Mouse (Mus musculus) lung, postnatal 10 days (tissue): Measurements from ENCODE around the gene Vps37d.

Experiments
- DNase-seq: peaks from one replicate; pipeline ENCODE4 v3.0.0; 2021

Vps37d gene

DNA sequence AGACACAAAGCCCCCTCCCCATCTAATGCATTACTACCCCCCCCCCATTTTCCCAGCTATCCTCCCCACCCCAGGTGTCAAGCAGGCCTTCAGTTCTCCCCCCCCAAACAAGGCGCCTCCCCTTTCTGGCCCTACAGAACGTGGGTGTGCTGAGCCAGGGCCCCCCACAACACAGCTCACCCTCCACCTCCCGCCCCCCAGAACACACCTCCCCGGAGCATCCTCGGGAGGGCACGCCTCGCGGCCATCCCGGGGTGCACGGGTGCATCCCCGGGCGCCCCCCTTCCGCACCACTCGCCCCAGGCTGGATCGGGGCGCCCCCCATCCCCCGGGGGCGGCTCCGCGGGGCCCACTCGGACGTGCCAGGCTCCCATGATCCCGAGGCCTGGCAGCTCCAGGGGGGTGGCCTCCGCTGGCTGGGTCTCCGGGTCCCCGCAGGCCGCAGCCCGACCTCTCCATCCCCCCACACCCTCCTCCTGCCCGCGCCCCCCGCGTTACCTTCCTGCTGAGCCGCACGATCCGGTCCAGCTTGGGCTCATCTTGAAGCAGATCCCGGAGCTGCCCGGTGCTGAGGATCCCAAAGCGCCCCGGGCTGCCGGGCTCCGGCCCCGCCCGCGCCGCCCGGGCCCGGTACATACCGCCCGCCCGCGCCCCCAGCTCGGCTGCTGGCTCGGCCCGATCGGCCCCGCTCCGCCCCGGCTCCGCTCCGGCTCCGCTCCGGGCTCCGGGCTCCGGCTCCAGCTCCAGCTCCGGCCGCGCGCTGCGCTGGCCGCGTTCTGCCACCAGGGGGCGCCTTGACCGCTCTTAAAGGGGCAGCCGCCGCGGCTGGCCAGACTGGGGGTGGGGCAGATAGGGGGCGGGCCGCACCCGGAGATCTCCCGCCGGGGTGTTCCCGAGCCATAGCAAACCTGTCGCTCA is at the start of gene Vps37d:
TSS of gene Vps37d (minus strand) at position 703 of the 918 bp plus-strand sequence.
- peak; percentile 95 for DNase-seq

DNA sequence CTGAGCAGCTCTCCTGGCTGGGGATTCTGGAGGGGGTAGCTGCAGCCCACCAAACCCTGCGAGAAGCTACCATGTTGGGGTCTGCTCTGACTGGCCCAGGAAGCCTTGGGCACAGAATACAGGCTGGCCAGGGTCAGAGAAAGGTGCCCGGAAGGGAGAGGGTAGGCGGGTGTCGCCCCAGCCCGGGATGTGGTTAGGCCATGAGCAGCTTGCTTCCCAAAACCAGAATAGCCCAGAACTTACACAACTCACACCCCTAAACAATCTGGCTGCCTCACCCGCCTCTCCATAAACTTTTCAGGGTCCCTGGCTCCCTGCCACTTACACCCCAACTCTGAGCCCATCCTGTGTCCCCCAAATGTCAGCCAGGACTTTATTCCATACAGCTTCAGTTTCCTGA is 49.6 kb upstream of the Vps37d start:
- no peak for DNase-seq

DNA sequence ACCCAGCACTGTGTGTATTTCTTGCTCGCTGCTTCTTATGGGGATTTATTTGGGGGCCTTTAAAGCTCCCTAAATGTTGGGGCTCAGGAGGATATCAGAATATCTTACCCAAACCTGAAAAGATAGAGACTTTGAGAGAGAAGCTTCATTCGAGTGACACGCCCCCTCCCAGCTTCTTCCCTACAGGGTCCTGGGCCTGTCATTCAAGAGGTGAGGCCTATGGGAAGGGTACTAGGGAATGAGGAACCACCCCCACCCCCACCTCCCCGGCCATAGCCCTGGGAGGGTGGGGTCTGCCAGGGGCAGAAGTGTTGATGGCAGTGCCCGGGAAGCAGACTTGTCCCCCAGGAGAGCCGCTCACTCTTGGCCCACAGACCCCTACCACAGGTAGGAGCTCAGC is 48.1 kb upstream of the Vps37d start:
- DNase-seq, result no peak

DNA sequence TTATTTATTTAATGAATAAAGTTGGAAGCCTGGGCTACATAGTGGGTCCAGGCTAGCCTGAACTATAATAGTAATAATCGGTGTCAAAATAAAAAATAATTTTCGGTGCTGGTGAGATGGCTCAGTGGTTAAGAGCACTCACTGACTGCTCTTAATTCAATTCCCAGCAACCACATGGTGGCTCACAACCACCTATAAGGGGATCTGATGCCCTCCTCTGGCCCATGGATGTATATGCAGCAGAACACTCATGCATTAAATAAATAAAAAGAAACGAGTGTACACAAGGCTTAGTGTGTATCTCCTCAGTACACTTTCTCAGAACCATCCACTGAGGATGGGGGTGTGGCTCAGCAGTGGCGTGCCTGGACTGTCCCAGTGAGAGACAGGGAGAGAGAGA is 42.7 kb upstream of the Vps37d start:
- no peak for DNase-seq

DNA sequence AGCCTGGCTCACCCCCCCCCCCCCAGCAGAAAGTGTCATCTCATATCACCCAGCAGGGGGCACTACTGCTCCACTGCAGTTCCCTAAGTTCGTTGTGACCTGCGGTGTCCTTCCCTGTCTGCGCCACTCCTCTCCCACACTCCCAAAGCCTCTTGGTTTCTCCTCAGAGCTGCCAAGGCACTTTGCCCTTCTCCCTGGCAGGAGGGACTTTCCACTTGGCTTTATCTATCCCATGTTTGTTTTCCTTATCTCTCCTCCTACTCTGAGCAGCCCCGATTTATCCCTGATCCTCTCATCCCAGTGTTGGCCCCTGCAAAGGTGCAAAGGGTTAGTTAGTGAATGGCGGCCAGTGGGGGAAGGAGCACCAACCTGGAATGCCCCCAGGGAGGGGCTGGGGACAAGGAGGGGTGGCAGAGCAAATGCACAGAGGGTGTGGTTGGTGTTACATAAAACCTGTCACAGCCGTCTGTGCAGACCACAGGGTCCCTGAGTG is 40.6 kb upstream of the Vps37d start:
- peak; percentile 77 for DNase-seq

DNA sequence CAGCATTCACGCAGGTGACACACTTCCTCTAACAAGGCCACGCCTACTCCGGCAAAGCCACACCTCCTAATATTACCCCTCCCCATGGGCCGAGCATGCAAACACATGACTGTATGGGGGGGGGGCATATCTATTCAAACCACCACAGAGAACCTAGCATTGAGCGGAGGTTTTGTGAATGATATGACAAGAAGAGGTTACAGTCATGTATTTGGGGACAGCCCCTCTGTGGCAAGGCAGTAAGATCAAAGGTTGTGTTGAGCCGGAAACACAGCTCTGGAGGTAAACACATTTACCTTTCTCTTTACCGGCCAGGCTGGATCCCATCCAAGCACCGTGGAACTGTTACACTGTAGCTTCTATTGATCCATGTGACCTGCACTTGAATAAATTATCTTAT is 37.2 kb upstream of the Vps37d start:
- DNase-seq, result no peak

DNA sequence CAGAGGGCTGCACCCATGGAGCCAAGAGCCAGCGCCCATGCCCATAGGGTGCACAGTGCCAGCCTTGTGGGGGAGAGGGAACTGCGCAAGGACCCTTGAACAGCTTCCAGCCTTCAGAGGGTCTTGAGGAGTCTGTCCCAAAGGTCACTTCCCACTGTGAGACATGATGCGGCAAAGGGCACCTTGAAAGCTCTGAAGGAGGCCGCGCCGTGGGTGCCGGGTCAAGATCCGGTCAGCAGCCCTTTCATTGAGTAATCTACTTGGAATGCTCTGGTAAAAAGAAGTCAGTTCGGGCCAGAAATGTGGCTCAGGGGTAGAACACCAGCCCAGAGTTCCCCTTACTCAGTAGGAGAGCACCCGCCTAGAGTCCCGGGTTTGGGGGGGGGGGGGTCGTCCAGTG is 35.7 kb upstream of the Vps37d start:
- no peak for DNase-seq

DNA sequence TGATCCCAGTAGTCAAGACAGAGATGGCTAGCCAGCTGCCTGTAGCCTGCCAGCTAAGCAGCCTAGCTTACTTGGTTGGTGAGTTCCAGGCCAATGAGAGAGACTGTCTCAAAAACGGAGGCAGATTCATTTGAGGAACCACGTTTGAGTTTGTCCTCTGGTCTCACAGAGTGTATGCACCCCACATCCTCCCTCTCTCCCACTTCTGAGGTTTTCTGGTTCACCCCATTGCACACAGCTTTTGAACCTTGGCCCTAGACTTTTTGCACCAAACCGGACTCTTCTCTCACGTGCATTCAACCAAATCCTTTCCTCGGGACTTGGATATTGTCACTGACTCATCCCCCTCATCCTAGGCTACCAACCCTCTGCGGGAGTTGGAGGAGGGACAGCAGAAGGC is 31.9 kb upstream of the Vps37d start:
- DNase-seq, result no peak

DNA sequence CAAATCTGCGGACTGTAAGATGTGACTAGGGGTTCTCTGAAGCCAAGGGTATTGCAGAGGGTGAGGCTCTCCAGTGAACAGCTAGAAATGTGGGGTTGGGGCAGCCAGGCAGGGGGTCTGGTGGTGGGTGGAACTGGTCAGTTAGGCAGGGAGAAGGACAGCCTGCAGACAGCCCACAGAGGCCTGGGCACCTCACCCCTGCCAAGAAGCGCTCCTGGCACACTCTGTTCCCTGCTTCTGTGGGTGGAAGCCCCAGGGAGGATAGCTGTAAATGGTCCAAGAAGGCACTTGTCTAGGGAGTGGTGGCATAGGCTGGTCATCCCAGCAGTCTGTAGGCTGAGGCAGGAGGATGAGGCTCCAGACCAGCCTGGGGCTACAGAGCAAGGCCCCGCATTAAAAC is 31.4 kb upstream of the Vps37d start:
- no peak for DNase-seq

DNA sequence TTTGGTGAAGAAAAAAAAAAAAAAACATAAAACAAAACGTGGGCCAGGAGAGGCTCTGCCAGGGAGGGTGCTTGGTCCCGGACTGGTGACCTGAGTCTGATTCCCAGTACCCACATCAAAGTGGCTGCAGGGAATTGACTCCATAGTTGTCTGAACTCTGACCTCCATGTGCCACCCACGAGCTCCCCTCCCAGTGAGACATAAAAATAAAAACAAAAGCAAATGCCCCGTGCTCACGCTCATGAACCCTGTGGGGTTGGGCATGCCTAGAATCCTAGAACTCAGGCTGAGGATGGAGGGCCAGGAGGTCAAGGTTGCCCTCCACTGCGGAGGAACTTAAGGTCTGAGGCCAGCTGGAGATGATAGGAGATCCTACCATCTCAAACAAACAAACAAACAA is 31.0 kb upstream of the Vps37d start:
- no peak for DNase-seq

DNA sequence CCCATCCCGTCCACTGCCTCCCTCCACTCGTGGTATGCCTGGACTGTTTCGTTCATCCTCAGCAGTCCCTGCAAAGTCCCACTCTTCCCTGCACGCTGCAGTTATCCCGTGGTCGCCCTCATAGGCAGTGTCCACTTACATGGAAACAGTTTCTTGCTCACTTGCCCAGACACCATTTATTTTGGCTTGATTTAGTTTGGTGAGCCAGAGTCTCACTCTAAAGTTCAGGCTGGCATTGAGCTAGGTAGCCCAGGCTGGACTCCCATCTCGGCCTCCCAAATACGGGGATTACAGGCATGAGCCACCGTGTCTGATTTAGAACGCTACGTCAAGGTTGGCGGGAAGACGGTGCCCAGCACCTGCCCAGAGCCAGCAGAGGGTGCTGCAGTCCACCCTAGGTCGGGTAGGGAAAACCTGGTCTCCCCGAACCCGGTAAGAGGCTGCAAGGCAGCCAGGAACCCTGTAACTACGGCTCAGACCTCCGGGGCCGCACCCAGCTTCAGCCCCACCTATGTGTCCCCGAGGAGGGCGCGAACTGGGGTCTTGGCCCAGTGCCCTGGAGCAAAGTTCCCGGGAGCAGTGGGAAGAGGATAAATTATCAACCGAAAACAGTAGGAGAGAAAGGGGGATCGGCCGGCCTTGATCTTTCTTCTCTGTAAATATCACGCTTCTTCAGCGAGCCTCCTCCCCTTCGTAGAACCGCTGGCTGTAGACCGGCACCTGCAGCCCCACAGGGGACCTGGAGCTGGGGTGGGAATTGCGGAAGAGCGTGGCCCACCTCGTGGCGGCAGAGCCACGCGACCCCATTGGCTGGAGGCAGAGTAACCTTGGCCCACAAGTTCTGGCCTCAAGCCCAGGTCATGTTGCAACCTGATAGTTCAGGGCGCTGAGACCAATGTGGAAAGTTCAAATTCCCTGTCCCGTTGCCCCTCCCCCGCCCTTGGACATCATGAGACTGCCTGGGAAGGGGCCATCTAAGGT is 29.7 kb upstream of the Vps37d start:
- DNase-seq, result peak; percentile 71

DNA sequence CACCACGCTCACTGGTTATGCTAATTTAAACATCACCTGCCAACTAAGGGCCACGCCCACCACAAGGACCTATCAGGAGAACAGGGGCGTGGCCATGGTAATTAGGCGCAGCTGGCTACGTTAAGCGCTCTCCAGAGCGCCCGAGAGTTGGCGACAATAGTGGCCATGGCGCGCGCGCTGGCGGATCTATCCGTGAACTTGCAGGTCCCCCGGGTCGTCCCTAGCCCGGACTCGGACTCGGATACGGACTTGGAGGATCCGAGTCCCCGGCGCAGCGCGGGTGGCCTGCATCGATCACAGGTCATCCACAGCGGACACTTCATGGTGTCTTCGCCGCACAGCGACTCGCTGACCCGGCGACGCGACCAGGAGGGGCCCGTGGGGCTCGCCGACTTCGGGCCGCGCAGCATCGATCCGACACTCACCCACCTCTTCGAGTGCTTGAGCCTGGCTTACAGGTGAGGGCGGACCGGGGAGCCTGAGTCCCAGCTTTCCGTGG is 28.7 kb upstream of the Vps37d start:
- DNase-seq, result peak; percentile 89

DNA sequence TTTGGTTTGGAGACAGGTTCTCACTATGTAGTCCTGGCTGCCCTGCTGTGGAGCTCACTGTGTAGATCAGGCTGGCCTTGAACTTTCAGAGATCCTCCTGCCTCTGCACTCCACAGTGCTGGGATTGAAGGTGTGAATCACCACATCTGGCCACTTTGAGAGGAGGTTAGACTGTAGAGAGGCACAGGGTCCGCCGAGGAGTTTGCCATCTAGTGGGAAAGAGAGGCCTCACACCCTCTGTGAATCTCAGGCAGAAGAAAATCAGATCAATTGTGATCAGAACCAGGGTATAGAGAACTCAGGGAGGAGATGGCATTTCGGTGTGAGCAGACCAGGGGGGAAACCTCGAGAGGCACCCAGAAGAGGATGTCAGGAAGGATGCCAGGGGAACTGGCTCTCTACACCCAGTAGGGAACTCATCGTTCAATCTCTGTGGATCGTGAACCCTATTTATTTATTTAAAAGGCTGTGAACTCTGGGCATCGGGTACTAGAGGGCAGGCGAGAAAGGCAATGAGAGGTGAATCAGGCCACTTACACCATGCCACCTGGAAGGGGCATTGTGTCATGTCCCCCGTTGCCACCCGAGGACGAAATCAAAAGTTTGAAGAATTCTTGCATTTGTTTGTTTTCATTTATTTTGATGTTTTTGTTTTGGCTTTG is 26.1 kb upstream of the Vps37d start:
- peak; percentile 13 for DNase-seq

DNA sequence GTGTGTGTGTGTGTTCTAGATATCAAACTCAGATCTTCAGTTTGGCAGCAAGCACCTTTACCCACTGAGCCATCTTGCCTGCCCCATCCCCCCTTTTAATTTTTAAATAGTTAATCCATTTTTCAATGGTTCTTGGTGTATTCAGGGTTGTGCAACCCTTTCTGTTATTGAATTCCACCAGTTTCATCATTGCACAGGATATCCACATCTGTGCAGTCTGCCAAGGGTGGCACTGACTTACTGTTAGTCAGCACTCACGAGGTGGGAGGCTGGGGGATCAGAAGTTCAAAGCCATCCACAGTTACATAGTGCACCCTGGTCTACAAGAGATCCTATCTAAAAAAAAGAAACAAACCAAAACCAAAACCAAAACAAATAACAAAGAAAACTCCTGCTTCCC is 22.9 kb upstream of the Vps37d start:
- no peak for DNase-seq

DNA sequence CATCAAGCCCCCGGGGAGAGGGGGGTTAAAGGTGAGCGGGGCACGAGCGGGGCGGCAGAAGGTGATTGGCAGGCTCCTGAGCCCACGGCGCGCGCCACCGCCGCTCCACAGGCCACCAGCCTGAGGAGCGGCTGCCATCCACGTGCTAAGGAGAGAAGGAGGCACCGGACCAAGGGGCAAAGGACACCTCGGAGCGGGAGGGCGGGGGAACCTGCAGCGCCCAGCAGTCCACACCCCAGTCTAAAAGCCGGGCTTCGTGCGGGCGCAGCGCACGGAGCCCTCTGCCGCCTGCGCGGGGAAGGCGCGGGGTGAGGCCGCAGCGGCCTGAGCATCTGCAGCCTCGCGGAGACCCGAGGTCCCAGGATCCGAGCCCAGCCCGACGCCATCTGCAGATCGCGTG is 11.6 kb upstream of the Vps37d start, which contains the start of gene Mlxipl:
TSS of gene Mlxipl (plus strand) at position 238 of the 400 bp plus-strand sequence.
- DNase-seq, result no peak

DNA sequence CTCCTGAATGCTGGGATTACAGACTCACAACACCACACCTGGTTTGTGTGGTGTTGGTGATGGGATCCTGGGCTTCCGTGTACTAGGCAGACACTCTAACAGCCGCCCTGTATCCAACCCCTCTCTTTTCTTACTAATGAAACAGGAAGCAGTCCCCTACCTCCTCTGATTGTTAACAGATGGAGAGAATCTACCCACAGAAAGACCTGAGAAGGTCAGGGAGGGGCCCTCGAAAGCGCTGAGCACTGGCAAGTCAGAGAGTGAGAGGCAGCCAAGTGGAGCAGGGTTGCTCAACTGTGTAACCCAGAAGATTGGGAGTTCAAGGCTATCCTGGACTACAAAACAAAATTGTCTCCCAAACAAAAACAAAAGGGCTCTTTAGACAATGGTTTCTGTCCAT is 8.8 kb upstream of the Vps37d start:
- DNase-seq, result no peak

DNA sequence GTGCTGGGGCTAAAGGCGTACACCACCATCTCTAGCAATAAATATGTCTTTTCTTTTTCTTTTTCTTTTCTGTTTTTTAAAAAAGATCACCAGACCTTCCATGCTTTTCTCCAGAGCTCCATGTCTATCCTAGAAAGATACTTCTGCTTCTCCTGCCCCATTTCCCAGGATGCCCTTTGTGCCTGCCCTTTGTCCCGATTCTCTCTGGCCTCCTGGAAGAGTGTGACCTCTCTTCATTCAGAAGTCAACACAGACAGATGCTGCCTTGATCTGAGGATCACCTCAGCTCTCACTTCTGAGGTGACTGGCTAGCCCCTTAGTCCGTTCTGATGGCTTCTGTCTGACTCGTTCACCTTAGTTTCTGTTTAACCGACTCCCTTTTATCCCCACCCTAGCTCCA is 2.5 kb upstream of the Vps37d start:
- DNase-seq, result no peak

DNA sequence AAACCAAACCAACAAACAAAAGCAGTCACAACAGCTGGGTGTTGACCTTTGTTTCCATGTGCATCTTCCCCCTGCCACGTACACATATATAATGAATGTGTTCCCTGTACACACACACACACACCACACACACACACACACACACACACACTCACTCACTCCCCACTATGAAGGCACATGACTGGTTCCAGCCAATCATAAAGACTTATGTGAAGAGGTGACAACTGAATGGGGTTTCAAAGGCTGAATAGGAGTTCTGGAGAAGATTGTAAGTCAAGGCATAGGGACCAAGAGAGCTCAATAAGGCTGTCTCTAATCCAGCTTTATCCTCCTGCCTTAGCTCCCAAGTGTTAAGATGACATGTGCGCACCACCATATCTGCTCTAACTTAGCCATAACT is 1.5 kb upstream of the Vps37d start:
- no peak for DNase-seq

DNA sequence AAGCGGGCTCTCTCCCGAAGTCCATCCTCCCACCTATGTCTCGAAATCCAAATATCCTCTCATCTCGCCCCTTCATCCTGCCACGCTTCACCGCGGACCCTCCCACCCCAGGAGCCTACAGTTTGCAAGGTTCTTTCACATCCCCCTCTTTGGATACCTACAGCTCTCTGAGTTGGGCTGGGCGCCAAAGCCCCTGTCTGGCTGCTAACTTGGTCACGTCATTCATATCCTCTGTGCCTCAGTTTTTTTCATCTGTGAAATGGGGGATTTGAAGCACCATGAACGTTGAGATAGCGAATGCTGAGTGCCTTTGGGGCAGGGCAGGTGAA is 380 bp upstream of the Vps37d start:
- no peak for DNase-seq

DNA sequence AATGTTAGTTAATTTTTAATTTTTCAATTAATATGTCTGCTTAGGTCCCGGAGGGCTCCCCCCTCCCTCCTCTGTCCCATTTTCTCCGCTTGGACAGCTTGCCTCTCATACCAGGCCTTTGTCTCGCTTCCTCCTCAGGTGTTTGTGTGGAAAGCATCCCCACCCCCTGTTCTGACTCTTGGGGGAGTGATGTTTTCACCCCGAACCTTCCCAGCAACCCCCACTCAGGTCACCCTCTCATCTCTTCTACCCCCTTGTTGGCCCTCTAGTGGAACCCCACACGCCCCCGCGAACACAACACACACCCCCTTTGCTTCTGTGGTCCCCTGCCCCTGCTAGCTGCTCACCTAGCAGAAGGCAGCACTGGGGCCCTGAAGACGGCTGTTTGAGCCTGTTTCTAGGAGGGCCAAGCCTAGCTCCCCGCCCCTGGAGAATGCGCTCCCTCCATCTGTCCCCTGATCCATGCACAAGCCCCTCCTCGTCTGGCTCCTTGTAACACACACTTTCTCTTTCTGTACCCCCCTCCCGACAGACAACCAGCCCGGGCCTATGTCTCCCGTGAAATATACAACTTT is 1.0 kb downstream of the Vps37d start:
- peak; percentile 64 for DNase-seq

DNA sequence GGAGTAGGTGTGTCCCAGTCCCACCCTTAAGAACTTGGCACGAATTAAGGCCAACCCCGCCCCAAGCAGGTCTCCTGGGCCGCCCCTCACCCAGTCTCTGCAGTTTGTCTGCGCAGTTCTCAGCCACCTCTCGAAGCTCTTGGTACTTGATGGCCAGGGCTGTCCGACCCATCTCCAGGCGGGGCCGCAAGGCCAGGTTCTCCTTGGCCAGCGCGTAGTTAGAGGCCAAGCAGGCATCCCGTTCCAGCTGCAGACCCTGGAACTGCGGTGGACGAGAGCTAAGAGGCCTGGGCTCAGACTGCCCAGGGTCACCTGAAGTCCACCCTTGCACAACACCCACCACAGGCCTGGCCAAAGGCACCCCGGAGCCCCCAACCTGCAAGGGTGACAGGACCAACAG is 1.7 kb downstream of the Vps37d start:
- DNase-seq, result no peak

DNA sequence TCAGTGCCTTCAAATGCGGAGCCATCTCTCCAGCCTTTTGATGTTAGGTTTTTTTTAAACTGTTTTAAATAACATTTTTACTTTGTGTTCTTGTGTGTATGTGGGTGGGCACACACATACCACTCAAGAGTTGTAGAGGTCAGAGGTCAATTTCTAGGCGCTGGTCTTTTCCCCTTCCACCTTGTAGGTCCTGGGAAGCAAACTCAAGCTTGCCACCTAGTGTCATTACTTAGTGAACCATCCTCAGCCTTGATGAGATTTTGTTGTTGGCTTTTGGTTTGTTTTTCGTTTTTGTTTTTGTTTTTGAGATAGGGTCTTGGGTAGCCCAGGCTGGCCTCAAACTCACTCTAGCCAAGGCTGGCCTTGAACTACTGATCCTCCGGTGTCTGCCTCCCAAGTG is 2.4 kb downstream of the Vps37d start:
- DNase-seq, result no peak
